Mouse (Mus musculus): ENCODE measurements at regions not wholly inside any gene's neighbourhood (a gene's known extent, or its start where the extent isn't known, plus 50 kb on each side); places are given as distances from the start of the nearest gene placed in this dataset.
A peak's percentile ranks its signal among the peaks of the same experiment; 100 is the strongest.

GRCm38 (mm10) chr13:100939677-100940076 lies 106.5 kb upstream of the Slc30a5 start:
- peak; percentile 28 for DNase-seq (ENCODE audit: low read depth, low spot score)

DNA sequence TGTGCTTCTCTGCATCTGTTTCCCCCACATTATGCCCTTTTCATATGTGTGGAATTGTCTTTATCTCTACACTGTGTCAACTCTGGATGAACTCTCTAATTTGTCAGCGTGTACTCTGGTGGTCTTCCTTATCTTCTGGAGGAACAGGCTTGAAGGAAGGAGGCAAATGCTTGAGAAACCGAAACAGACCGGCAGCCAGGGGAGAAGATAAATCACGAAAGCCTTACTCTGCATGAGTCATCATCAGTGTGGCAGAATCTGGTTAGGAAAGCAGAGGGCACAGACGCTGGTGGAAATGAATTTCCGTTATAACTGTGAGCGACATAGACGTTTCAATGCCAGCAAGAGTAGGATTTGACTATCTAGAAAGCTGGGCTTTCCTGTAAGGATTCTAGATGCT lies 100.0 kb upstream of the Slc30a5 start:
- no peak for DNase-seq (ENCODE audit: low read depth, low spot score)

- DNase-seq (ENCODE audit: low read depth, low spot score) = no peak
Observed at GRCm38 (mm10) chr13:100899566-100899965, 66.3 kb upstream of the Slc30a5 start.

DNA sequence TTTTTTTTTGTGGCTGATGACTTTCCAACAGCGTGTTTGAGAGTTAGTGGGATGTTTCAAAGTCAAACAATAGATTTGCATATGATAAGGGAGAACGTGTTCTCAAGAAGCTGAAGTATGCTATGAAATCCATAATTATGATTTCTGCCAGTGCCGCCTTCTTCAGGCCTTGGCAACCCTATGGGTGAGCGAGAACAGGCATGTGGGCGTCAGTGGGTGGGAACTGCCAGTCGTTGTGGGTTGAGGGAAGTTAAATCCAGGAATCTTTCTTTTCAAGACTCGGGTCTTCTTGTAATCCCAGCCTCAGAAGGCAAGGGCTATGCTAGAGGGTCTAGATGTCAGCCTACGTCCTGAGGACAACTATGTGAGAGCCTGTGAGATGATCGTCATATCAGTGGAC lies 60.6 kb upstream of the Slc30a5 start:
- no peak for DNase-seq (ENCODE audit: low read depth, low spot score)

DNA sequence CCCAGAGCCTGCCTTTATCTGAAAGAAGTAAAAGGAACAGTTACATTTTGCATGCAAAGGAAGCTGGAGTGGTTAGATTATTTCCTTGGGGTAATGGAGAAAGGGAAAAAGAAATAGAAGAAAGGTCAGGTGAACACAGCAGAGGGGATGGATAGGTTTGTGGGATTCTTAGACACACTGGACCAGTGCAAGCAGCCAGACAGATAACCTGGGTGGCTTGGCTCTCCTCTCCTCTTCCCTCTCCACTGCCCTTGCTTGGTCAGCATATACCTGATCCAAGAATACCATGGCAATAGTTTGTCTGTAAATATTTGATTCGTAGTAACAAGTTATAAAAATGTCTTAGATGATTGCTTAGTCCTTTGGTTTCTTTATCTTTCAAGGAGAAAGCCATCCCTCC lies 59.9 kb upstream of the Slc30a5 start:
- DNase-seq (ENCODE audit: low read depth, low spot score) = no peak

DNA sequence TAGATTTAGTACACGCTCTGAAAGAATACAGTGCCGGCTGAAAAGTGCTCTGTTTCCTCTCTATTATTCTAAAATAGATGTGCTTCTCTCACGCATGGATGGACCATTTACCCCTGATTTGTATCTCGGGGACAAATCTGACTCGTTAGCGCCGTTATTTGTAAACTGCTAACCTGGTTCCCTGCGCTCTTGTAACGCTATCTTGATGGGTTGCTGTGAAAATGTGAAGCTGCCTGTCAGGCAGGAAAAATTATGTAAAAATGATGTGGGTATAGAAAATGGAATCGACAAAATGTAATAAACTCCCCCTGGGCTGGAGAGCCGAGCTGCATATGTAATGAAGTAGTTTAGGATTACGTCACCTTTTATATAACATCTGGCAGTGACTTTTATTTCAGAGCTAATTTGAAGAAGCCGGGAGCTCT lies 59.4 kb upstream of the Slc30a5 start:
- no peak for DNase-seq (ENCODE audit: low read depth, low spot score)

- peak; percentile 36 for DNase-seq (ENCODE audit: low read depth, low spot score)
Observed at GRCm38 (mm10) chr13:100892204-100892603, 59.0 kb upstream of the Slc30a5 start.

DNA sequence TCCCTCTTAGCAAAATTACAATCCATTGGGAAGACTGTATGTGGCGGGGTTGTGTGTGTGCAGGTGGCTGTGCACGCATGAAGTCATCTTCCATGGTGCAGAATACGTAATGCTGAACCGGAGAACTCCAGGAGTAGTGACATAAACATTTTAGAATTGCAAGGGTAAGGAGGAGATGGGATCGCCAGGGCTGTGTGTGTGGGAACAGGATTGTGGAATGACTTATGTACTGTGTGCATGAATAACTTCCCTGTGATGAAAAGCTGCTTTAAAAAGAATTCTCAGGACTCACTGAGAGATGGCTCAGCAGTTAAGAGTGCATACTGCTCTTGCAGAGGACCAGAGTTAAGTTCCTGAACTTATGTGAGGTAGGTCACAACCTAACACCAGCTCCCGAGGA lies 57.2 kb upstream of the Slc30a5 start:
- DNase-seq (ENCODE audit: low read depth, low spot score) = no peak

GRCm38 (mm10) chr13:100888481-100888880 lies 55.3 kb upstream of the Slc30a5 start:
- peak; percentile 22 for DNase-seq (ENCODE audit: low read depth, low spot score)

- no peak for DNase-seq (ENCODE audit: low read depth, low spot score)
Observed at GRCm38 (mm10) chr13:100883711-100884110, 50.5 kb upstream of the Slc30a5 start.

Data from WW6 (cell line).